Mouse (Mus musculus) forebrain, embryonic 13.5 days (tissue): ENCODE measurements around the gene Slc17a1. TPM values are rescaled to one million over a fixed set of nuclear protein-coding genes. Genes with fewer than 3 reads are reported as not detected.

Experiments used
- ATAC-seq: fragments of 200-750 bp; cut with Nextera tagmentation; 2 replicates; pipeline ENCODE4 v1.8.0; 2017
- H3K27ac ChIP-seq: fragments of 300-500 bp; sonication (generic); 2 replicates; pipeline ENCODE4 v1.5.1; 2015; ENCODE audit warnings: inconsistent platforms, mild to moderate bottlenecking, moderate library complexity
- H3K27me3 ChIP-seq: fragments of 300-500 bp; sonication (generic); 2 replicates; pipeline ENCODE4 v1.6.1; 2015; ENCODE audit warnings: mild to moderate bottlenecking, inconsistent platforms
- H3K36me3 ChIP-seq: fragments of 300-500 bp; sonication (generic); 2 replicates; pipeline ENCODE4 v1.6.1; 2015; ENCODE audit warnings: mild to moderate bottlenecking, inconsistent platforms; ENCODE audit not compliant: poor library complexity, severe bottlenecking
- H3K4me1 ChIP-seq: fragments of 300-500 bp; sonication (generic); 2 replicates; pipeline ENCODE4 v1.6.1; 2015; ENCODE audit warnings: inconsistent platforms
- H3K4me2 ChIP-seq: fragments of 300-500 bp; sonication (generic); 2 replicates; pipeline ENCODE4 v1.6.1; 2015; ENCODE audit warnings: inconsistent platforms, mild to moderate bottlenecking, moderate library complexity
- H3K4me3 ChIP-seq: fragments of 300-500 bp; sonication (generic); 2 replicates; pipeline ENCODE4 v1.5.1; 2015; ENCODE audit warnings: mild to moderate bottlenecking, inconsistent platforms
- H3K9ac ChIP-seq: fragments of 300-500 bp; sonication (generic); 2 replicates; pipeline ENCODE4 v1.6.1; 2015; ENCODE audit warnings: mild to moderate bottlenecking, inconsistent platforms
- H3K9me3 ChIP-seq: fragments of 300-500 bp; sonication (generic); replicated peaks from 2 replicates; pipeline ENCODE4 v1.6.1; 2016; ENCODE audit warnings: inconsistent platforms
- WGBS: fragments of 180-500 bp; shearing (Covaris S2); methylation state at CpG from one replicate; pipeline ENCODE4 v1.1.7; 2015; 5-methylcytosine and 5-hydroxymethylcytosine counted together
- polyA plus RNA-seq: library from polyadenylated mRNA; unstranded; fragments of >200 nt; fragmentation: Nextera tagmentation; extraction: Ambion mirVana; gene quantifications from 2 replicates; pipeline ENCODE4 v1.2.1, GENCODE M21; 2015

Slc17a1 gene
- not detected in 2 replicates for polyA plus RNA-seq

GRCm38 (mm10) chr13:23867405-23867804, at the start of gene Slc17a1:
Gene Slc17a1, plus strand, starts transcription at chr13:23867750.
- H3K9me3 ChIP-seq: no peaks in the 10 kb centered on the region
- no peak for ATAC-seq
- no peaks in the 10 kb centered on the region for H3K27me3 ChIP-seq
- 87% methylated on average over 7 of the region's 7 CpGs for WGBS
- no peak within 1 kb of the TSS for H3K4me3 ChIP-seq
- H3K36me3 ChIP-seq: no peaks in the 10 kb centered on the region
- no peaks in the 10 kb centered on the region for H3K4me1 ChIP-seq
- no peak within 1 kb of the TSS for H3K4me2 ChIP-seq
- no peak within 1 kb of the TSS for H3K27ac ChIP-seq
- H3K9ac ChIP-seq: no peak within 1 kb of the TSS

- no peak for ATAC-seq
- Histone ChIP-seq H3K4me2 (no peak overlapping the region), H3K36me3 (no peaks in the 10 kb centered on the region), H3K27ac (no peak overlapping the region), H3K9me3 (no peaks in the 10 kb centered on the region), H3K27me3 (no peaks in the 10 kb centered on the region), H3K9ac (no peak overlapping the region), H3K4me1 (no peaks in the 10 kb centered on the region), H3K4me3 (no peak overlapping the region)
- 71% methylated on average over 4 of the region's 4 CpGs for WGBS
Measured at GRCm38 (mm10) chr13:23820179-23820940, 47.2 kb upstream of the Slc17a1 start.

GRCm38 (mm10) chr13:23822213-23822612, 45.3 kb upstream of the Slc17a1 start:
- H3K36me3 ChIP-seq: no peaks in the 10 kb centered on the region
- no peak for ATAC-seq
- H3K27ac ChIP-seq: no peak overlapping the region
- H3K9ac ChIP-seq: no peak overlapping the region
- no peaks in the 10 kb centered on the region for H3K4me1 ChIP-seq
- H3K4me2 ChIP-seq: no peak overlapping the region
- H3K27me3 ChIP-seq: no peaks in the 10 kb centered on the region
- no peaks in the 10 kb centered on the region for H3K9me3 ChIP-seq
- WGBS: 86% methylated on average over 3 of the region's 3 CpGs
- H3K4me3 ChIP-seq: no peak overlapping the region

- H3K9ac ChIP-seq: no peak overlapping the region
- no peaks in the 10 kb centered on the region for H3K4me1 ChIP-seq
- no peaks in the 10 kb centered on the region for H3K27me3 ChIP-seq
- no peaks in the 10 kb centered on the region for H3K36me3 ChIP-seq
- no peak overlapping the region for H3K4me3 ChIP-seq
- H3K9me3 ChIP-seq: no peaks in the 10 kb centered on the region
- no peak overlapping the region for H3K4me2 ChIP-seq
- WGBS: 80% methylated on average over 3 of the region's 3 CpGs
- no peak overlapping the region for H3K27ac ChIP-seq
- ATAC-seq: no peak
Measured at GRCm38 (mm10) chr13:23826606-23827005, 40.9 kb upstream of the Slc17a1 start.

- Histone ChIP-seq H3K9ac (no peak overlapping the region), H3K36me3 (no peaks in the 10 kb centered on the region), H3K9me3 (no peaks in the 10 kb centered on the region), H3K27me3 (no peaks in the 10 kb centered on the region), H3K4me3 (no peak overlapping the region), H3K4me1 (no peaks in the 10 kb centered on the region), H3K4me2 (no peak overlapping the region), H3K27ac (no peak overlapping the region)
- WGBS: 24% methylated on average over 6 of the region's 6 CpGs
- no peak for ATAC-seq
Measured at GRCm38 (mm10) chr13:23833053-23833452, 34.5 kb upstream of the Slc17a1 start.

- Histone ChIP-seq H3K9ac (no peak overlapping the region), H3K4me3 (no peak overlapping the region), H3K4me1 (no peaks in the 10 kb centered on the region), H3K27me3 (no peaks in the 10 kb centered on the region), H3K36me3 (no peaks in the 10 kb centered on the region), H3K27ac (no peak overlapping the region), H3K9me3 (no peaks in the 10 kb centered on the region), H3K4me2 (no peak overlapping the region)
- ATAC-seq: no peak
- WGBS: 90% methylated on average over 5 of the region's 5 CpGs
Measured at GRCm38 (mm10) chr13:23834836-23835235, 32.7 kb upstream of the Slc17a1 start.

GRCm38 (mm10) chr13:23836630-23837029, 30.9 kb upstream of the Slc17a1 start:
- WGBS: 93% methylated on average over 5 of the region's 5 CpGs
- Histone ChIP-seq H3K9me3 (no peaks in the 10 kb centered on the region), H3K36me3 (no peaks in the 10 kb centered on the region), H3K4me2 (no peak overlapping the region), H3K4me3 (no peak overlapping the region), H3K27ac (no peak overlapping the region), H3K4me1 (no peaks in the 10 kb centered on the region), H3K9ac (no peak overlapping the region), H3K27me3 (no peaks in the 10 kb centered on the region)
- no peak for ATAC-seq

- no peaks in the 10 kb centered on the region for H3K27me3 ChIP-seq
- H3K27ac ChIP-seq: no peak within 1 kb of the TSS
- ATAC-seq: no peak
- no peak within 1 kb of the TSS for H3K4me3 ChIP-seq
- H3K4me2 ChIP-seq: no peak within 1 kb of the TSS
- no peaks in the 10 kb centered on the region for H3K36me3 ChIP-seq
- WGBS: 87% methylated on average over 2 of the region's 2 CpGs
- no peak within 1 kb of the TSS for H3K9ac ChIP-seq
- H3K4me1 ChIP-seq: no peaks in the 10 kb centered on the region
- no peaks in the 10 kb centered on the region for H3K9me3 ChIP-seq
Measured at GRCm38 (mm10) chr13:23839308-23839707, 28.2 kb upstream of the Slc17a1 start, which contains the start of gene Slc17a3. Gene Slc17a3, plus strand, starts transcription at chr13:23839434.

GRCm38 (mm10) chr13:23845851-23846250, 21.7 kb upstream of the Slc17a1 start:
- no peaks in the 10 kb centered on the region for H3K27me3 ChIP-seq
- no peak for ATAC-seq

GRCm38 (mm10) chr13:23849299-23849698, 18.3 kb upstream of the Slc17a1 start:
- no peak overlapping the region for H3K9ac ChIP-seq
- no peak overlapping the region for H3K4me3 ChIP-seq
- no peaks in the 10 kb centered on the region for H3K4me1 ChIP-seq
- H3K27me3 ChIP-seq: no peaks in the 10 kb centered on the region
- no peak overlapping the region for H3K4me2 ChIP-seq
- no peak overlapping the region for H3K27ac ChIP-seq
- H3K9me3 ChIP-seq: no peaks in the 10 kb centered on the region
- WGBS: 82% methylated on average over 2 of the region's 2 CpGs
- no peaks in the 10 kb centered on the region for H3K36me3 ChIP-seq
- no peak for ATAC-seq

More at GRCm38 (mm10) chr13:23845851-23846250, 21.7 kb upstream of the Slc17a1 start:
- Histone ChIP-seq H3K4me2 (no peak overlapping the region), H3K4me3 (no peak overlapping the region), H3K36me3 (no peaks in the 10 kb centered on the region), H3K4me1 (no peaks in the 10 kb centered on the region), H3K9ac (no peak overlapping the region), H3K27ac (no peak overlapping the region), H3K9me3 (no peaks in the 10 kb centered on the region)
- 32% methylated on average over 4 of the region's 4 CpGs for WGBS

GRCm38 (mm10) chr13:23856401-23856800, 11.1 kb upstream of the Slc17a1 start:
- H3K4me2 ChIP-seq: no peak overlapping the region
- no peak overlapping the region for H3K4me3 ChIP-seq
- H3K27me3 ChIP-seq: no peaks in the 10 kb centered on the region
- ATAC-seq: no peak
- H3K9me3 ChIP-seq: no peaks in the 10 kb centered on the region
- WGBS: 71% methylated on average over 3 of the region's 3 CpGs
- no peak overlapping the region for H3K9ac ChIP-seq
- no peak overlapping the region for H3K27ac ChIP-seq
- no peaks in the 10 kb centered on the region for H3K4me1 ChIP-seq
- no peaks in the 10 kb centered on the region for H3K36me3 ChIP-seq

GRCm38 (mm10) chr13:23861815-23862214, 5.7 kb upstream of the Slc17a1 start:
- Histone ChIP-seq H3K27me3 (no peaks in the 10 kb centered on the region), H3K9me3 (no peaks in the 10 kb centered on the region), H3K4me2 (no peak overlapping the region), H3K4me1 (no peaks in the 10 kb centered on the region), H3K9ac (no peak overlapping the region), H3K27ac (no peak overlapping the region), H3K36me3 (no peaks in the 10 kb centered on the region), H3K4me3 (no peak overlapping the region)
- no peak for ATAC-seq

- 85% methylated on average over 9 of the region's 9 CpGs for WGBS
- no peak for ATAC-seq
- Histone ChIP-seq H3K9ac (no peak overlapping the region), H3K4me3 (no peak overlapping the region), H3K4me2 (no peak overlapping the region), H3K27me3 (no peaks in the 10 kb centered on the region), H3K9me3 (no peaks in the 10 kb centered on the region), H3K36me3 (no peaks in the 10 kb centered on the region), H3K4me1 (no peaks in the 10 kb centered on the region), H3K27ac (no peak overlapping the region)
Measured at GRCm38 (mm10) chr13:23864711-23865110, 2.8 kb upstream of the Slc17a1 start.
